Mouse (Mus musculus) ES-Bruce4 (cell line): Measurements from ENCODE around the gene Nipal3.

Experiments
- CTCF ChIP-seq: IDR thresholded peaks from one replicate; pipeline ENCODE4 v1.8.1; 2011; ENCODE audit warnings: low read depth, low read length
- EP300 ChIP-seq: IDR thresholded peaks from 2 replicates; pipeline ENCODE4 v1.6.1; 2011; ENCODE audit warnings: low read depth, low read length; ENCODE audit not compliant: insufficient read depth
- POLR2A ChIP-seq: IDR thresholded peaks from one replicate; pipeline ENCODE4 v1.8.1; 2011; ENCODE audit warnings: low read length; ENCODE audit not compliant: insufficient read depth

DNA sequence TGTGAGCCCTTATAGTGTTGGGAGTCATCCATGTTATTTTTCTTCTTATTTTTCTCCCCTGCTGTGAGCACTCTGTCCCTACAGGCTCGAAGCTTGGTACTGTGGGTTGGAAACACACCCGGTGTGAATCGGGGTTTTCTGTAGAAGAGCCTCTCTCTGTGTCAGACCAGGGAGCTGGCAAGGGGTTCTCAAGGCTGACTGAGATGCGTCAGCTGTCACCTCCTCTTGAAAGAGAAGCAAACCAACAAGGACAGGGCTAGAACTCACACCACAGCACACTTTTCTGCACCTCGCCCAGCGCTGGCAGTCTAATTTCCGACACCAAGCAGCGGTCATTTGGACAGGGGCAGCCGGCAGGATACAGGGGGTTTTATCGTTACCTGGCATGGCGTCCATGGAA is 31.4 kb downstream of the Nipal3 start:
- TF ChIP-seq POLR2A (no peak), EP300 (no peak), CTCF (no peak)
